Mouse (Mus musculus) kidney, adult 2 months (tissue): ENCODE measurements around the gene Cetn3.

Experiments
- CTCF ChIP-seq: fragments of 200-500 bp; conservative IDR thresholded peaks from 2 replicates; pipeline ENCODE4 v1.5.1; 2011; ENCODE audit warnings: low read depth, mild to moderate bottlenecking, control low read depth, low read length, moderate library complexity, mixed read lengths; ENCODE audit not compliant: insufficient read depth, insufficient read length
- POLR2A ChIP-seq: fragments of 200-500 bp; IDR thresholded peaks from one replicate; pipeline ENCODE4 v1.6.1; 2011; ENCODE audit warnings: low read depth, low read length, control low read depth

GRCm38 (mm10) chr13:81782971-81783404, at the start of gene Cetn3:
- TF ChIP-seq CTCF: no peak
- no peak for TF ChIP-seq POLR2A
